Mouse (Mus musculus) CH12.LX (cell line): ENCODE measurements around the gene 1600002K03Rik. TPM values are rescaled to one million over a fixed set of nuclear protein-coding genes. Genes with fewer than 3 reads are reported as not detected.

Source experiments
- DNase-seq: peaks from one replicate; pipeline ENCODE4 v3.0.0-alpha.2; 2013; ENCODE audit errors: extremely low read depth
- H3K27ac ChIP-seq: 2 replicates; pipeline ENCODE4 v1.5.1; 2012; ENCODE audit warnings: low read depth, mild to moderate bottlenecking, control low read depth, moderate library complexity; ENCODE audit not compliant: insufficient read depth
- H3K27me3 ChIP-seq: replicated peaks from 2 replicates; pipeline ENCODE3; 2012; ENCODE audit warnings: inconsistent platforms
- H3K36me3 ChIP-seq, 2 experiments: replicated peaks in 1 of 2; 2 replicates each; pipeline versions ENCODE3 to v1.6.1; 2012; ENCODE audit warnings: inconsistent platforms in 1 of 2, low read length in 1 of 2, mild to moderate bottlenecking in 1 of 2, mixed read lengths in 1 of 2, moderate library complexity in 1 of 2; ENCODE audit not compliant: control insufficient read depth in 1 of 2, insufficient read depth in 1 of 2
- H3K4me1 ChIP-seq, 2 experiments: 2 replicates each; pipeline ENCODE4 v1.6.1; 2012; ENCODE audit warnings: inconsistent platforms in 1 of 2, moderate library complexity in 1 of 2; ENCODE audit not compliant: insufficient read depth in 2 of 2, control insufficient read depth in 1 of 2
- H3K4me2 ChIP-seq: 2 replicates; pipeline ENCODE4 v1.6.1; 2012; ENCODE audit warnings: low read depth, mild to moderate bottlenecking, control low read depth; ENCODE audit not compliant: poor library complexity, insufficient read depth, severe bottlenecking
- H3K4me3 ChIP-seq, 3 experiments: fragments of 150-350 bp in 1 of 3; sonication (generic) in 1 of 3; replicated peaks in 1 of 3; 2 replicates each; pipeline versions ENCODE3 to v1.5.1; 2011 to 2012; ENCODE audit warnings: low read depth in 2 of 3, low read length in 2 of 3, mild to moderate bottlenecking in 2 of 3, moderate library complexity in 2 of 3, control low read depth in 1 of 3, improper control_type of control experiment in 1 of 3, inconsistent platforms in 1 of 3, mixed read lengths in 1 of 3; ENCODE audit not compliant: poor library complexity in 1 of 3
- H3K79me2 ChIP-seq: replicated peaks from 2 replicates; pipeline ENCODE4 v1.6.1; 2012; ENCODE audit warnings: mild to moderate bottlenecking, moderate library complexity; ENCODE audit not compliant: control insufficient read depth, poor library complexity, insufficient read depth, severe bottlenecking; ENCODE audit errors: extremely low read depth
- H3K9ac ChIP-seq: 2 replicates; pipeline ENCODE4 v1.6.1; 2012; ENCODE audit warnings: low read depth, mild to moderate bottlenecking, control low read depth, moderate library complexity; ENCODE audit not compliant: insufficient read depth
- H3K9me3 ChIP-seq: replicated peaks from 2 replicates; pipeline ENCODE3; 2012; ENCODE audit warnings: low read length, inconsistent platforms, mixed read lengths
- CHD2 ChIP-seq: IDR thresholded peaks from 2 replicates; pipeline ENCODE4 v1.6.1; 2011; ENCODE audit warnings: low read length, improper control_type of control experiment
- CTCF ChIP-seq, 2 experiments: IDR thresholded peaks in 1 of 2; conservative IDR thresholded peaks in 1 of 2; 2 replicates each; pipeline ENCODE4 v1.5.1; 2011 to 2012; ENCODE audit warnings: low read depth in 2 of 2, low read length in 2 of 2, improper control_type of control experiment in 1 of 2, inconsistent platforms in 1 of 2, mild to moderate bottlenecking in 1 of 2, moderate library complexity in 1 of 2
- ELF1 ChIP-seq: IDR thresholded peaks from 2 replicates; pipeline ENCODE4 v1.6.1; 2014; ENCODE audit warnings: low read depth, mild to moderate bottlenecking, inconsistent platforms, low read length, improper control_type of control experiment
- EP300 ChIP-seq: IDR thresholded peaks from 2 replicates; pipeline ENCODE4 v1.6.1; 2011; ENCODE audit warnings: low read length, improper control_type of control experiment
- ETS1 ChIP-seq: conservative IDR thresholded peaks from 2 replicates; pipeline ENCODE4 v1.6.1; 2012; ENCODE audit warnings: low read depth, mild to moderate bottlenecking, inconsistent platforms, low read length, improper control_type of control experiment, moderate library complexity
- HCFC1 ChIP-seq: IDR thresholded peaks from 2 replicates; pipeline ENCODE4 v1.6.1; 2012; ENCODE audit warnings: low read depth, mild to moderate bottlenecking, inconsistent platforms, low read length, improper control_type of control experiment
- MAFK ChIP-seq: IDR thresholded peaks from 2 replicates; pipeline ENCODE4 v1.6.1; 2011; ENCODE audit warnings: low read length, improper control_type of control experiment; ENCODE audit not compliant: insufficient replicate concordance
- MAX ChIP-seq: IDR thresholded peaks from 2 replicates; pipeline ENCODE4 v1.6.1; 2011; ENCODE audit warnings: low read length, improper control_type of control experiment
- MAZ ChIP-seq: IDR thresholded peaks from 2 replicates; pipeline ENCODE4 v1.6.1; 2012; ENCODE audit warnings: low read depth, mild to moderate bottlenecking, inconsistent platforms, low read length, improper control_type of control experiment, moderate library complexity
- MEF2A ChIP-seq: IDR thresholded peaks from 2 replicates; pipeline ENCODE4 v1.6.1; 2014; ENCODE audit warnings: low read depth, mild to moderate bottlenecking, inconsistent platforms, low read length, improper control_type of control experiment, borderline replicate concordance
- NRF1 ChIP-seq: IDR thresholded peaks from 2 replicates; pipeline ENCODE4 v1.6.1; 2014; ENCODE audit warnings: low read depth, mild to moderate bottlenecking, inconsistent platforms, low read length, improper control_type of control experiment, moderate library complexity
- PAX5 ChIP-seq: IDR thresholded peaks from 2 replicates; pipeline ENCODE4 v1.6.1; 2012; ENCODE audit warnings: low read length, inconsistent platforms, mixed read lengths
- POLR2A ChIP-seq: IDR thresholded peaks from 2 replicates; pipeline ENCODE4 v1.6.1; 2011; ENCODE audit warnings: low read depth, mild to moderate bottlenecking, improper control_type of control experiment, low read length
- POLR2AphosphoS2 ChIP-seq: IDR thresholded peaks from 2 replicates; pipeline ENCODE4 v1.6.1; 2011; ENCODE audit warnings: low read depth, low read length, improper control_type of control experiment
- RAD21 ChIP-seq: IDR thresholded peaks from 2 replicates; pipeline ENCODE4 v1.6.1; 2011; ENCODE audit warnings: low read depth, mild to moderate bottlenecking, low read length, improper control_type of control experiment, moderate library complexity
- TBP ChIP-seq: conservative IDR thresholded peaks from 2 replicates; pipeline ENCODE4 v1.6.1; 2011; ENCODE audit warnings: low read depth, low read length, improper control_type of control experiment
- UBTF ChIP-seq: IDR thresholded peaks from 2 replicates; pipeline ENCODE4 v1.6.1; 2012; ENCODE audit warnings: low read depth, mild to moderate bottlenecking, inconsistent platforms, low read length, improper control_type of control experiment, moderate library complexity
- ZC3H11A ChIP-seq: IDR thresholded peaks from 2 replicates; pipeline ENCODE4 v1.6.1; 2012; ENCODE audit warnings: low read depth, mild to moderate bottlenecking, inconsistent platforms, low read length, improper control_type of control experiment
- ZKSCAN1 ChIP-seq: IDR thresholded peaks from 2 replicates; pipeline ENCODE4 v1.6.1; 2012; ENCODE audit warnings: low read depth, inconsistent platforms, low read length, improper control_type of control experiment, borderline replicate concordance
- ZNF384 ChIP-seq: IDR thresholded peaks from 2 replicates; pipeline ENCODE4 v1.6.1; 2012; ENCODE audit warnings: low read depth, low read length, improper control_type of control experiment, inconsistent platforms
- dilution Hi-C: fragments of 300-500 bp; cut with MboI; formaldehyde crosslinking; loops from 2 replicates; pipeline ENCODE4 v1.14.3; 2020; ENCODE audit warnings: low sequenced_read_pairs; ENCODE audit not compliant: extremely low pct_unique_long_range_greater_than_20kb, extremely low pct_ligation_motif_present
- in situ Hi-C: fragments of 300-500 bp; cut with MboI; formaldehyde crosslinking; loops from 3 replicates; pipeline ENCODE4 v1.14.3; 2019; ENCODE audit warnings: low sequenced_read_pairs, low pct_ligation_motif_present, low pct_unique_long_range_greater_than_20kb, mixed read lengths
- polyA plus RNA-seq: library from polyadenylated mRNA; unstranded; fragments of >175 nt; gene quantifications from 2 replicates; pipeline ENCODE4 v1.2.1, GENCODE M21; 2012; ENCODE audit warnings: low read depth; ENCODE audit not compliant: insufficient read length
- total RNA-seq, 2 experiments: library from RNA; depleted of rRNA; stranded (reverse); fragments of 300-350 nt in 1 of 2; fragments of >200 nt in 1 of 2; gene quantifications; 2 replicates each; pipeline ENCODE4 v1.2.3; 2012 to 2014

1600002K03Rik gene
- total and polyA plus RNA-seq, 3 experiments, result 19.3 to 40.2 (median 30.5) TPM

- in situ Hi-C loops (no loop called here), dilution Hi-C loops (no loop called here)
- no peak overlapping the region for H3K27ac ChIP-seq
- no peak overlapping the region for H3K4me2 ChIP-seq
- peaks cover 2% of the 10 kb centered on the region for H3K9me3 ChIP-seq
- TF ChIP-seq MAFK, result no peak
- no peak overlapping the region for H3K4me3 ChIP-seq
- H3K27me3 ChIP-seq, result peaks cover 79% of the 10 kb centered on the region
- DNase-seq, result no peak
- H3K4me1 ChIP-seq, result peaks cover 0 to 3% of the 10 kb centered on the region in 2 experiments; a peak in 1 of 4 replicates
- H3K36me3 ChIP-seq, result no peaks in the 10 kb centered on the region
- H3K79me2 ChIP-seq, result no peaks in the 10 kb centered on the region
- no peak overlapping the region for H3K9ac ChIP-seq
These were observed 15.8 kb downstream of the 1600002K03Rik start for GRCm38 (mm10) chr10:80188453-80189024.

- H3K27me3 ChIP-seq, result peaks cover 81% of the 10 kb centered on the region
These were observed 17.3 kb downstream of the 1600002K03Rik start for GRCm38 (mm10) chr10:80189999-80190398.

GRCm38 (mm10) chr10:80190491-80191051, 17.8 kb downstream of the 1600002K03Rik start:
- in situ Hi-C loops (no loop called here), dilution Hi-C loops (no loop called here)
- Histone ChIP-seq H3K4me3 (no peak overlapping the region), H3K9me3 (peaks cover 2% of the 10 kb centered on the region), H3K79me2 (no peaks in the 10 kb centered on the region), H3K27ac (no peak overlapping the region), H3K9ac (no peak overlapping the region), H3K4me1 (peaks cover 0 to 3% of the 10 kb centered on the region in 2 experiments; a peak in 1 of 4 replicates), H3K4me2 (no peak overlapping the region), H3K36me3 (no peaks in the 10 kb centered on the region), H3K27me3 (peaks cover 84% of the 10 kb centered on the region)
- TF ChIP-seq CHD2 (no peak), ELF1 (no peak), MAX (no peak), UBTF (no peak), NRF1 (no peak), ZNF384 (no peak), HCFC1 (no peak), EP300 (no peak), MAZ (no peak), ZKSCAN1 (no peak), PAX5 (no peak), TBP (no peak), MEF2A (no peak), CTCF (conservative IDR thresholded peaks at IDR 0.05 in 1 of 2, IDR thresholded peaks at IDR 0.05 in 1 of 2; ENCODE audit: low read depth in 2 of 2, low read length in 2 of 2) (no peak), RAD21 (no peak)
- DNase-seq, result no peak

More at GRCm38 (mm10) chr10:80189999-80190398, 17.3 kb downstream of the 1600002K03Rik start:
- H3K27ac ChIP-seq, result no peak overlapping the region
- TF ChIP-seq ZC3H11A, result no peak
- TF ChIP-seq ETS1, result no peak
- no peak for TF ChIP-seq POLR2AphosphoS2
- no peak for TF ChIP-seq POLR2A
- TF ChIP-seq, all 38 proteins: peak for 0
- no peak overlapping the region for H3K4me2 ChIP-seq
- H3K4me3 ChIP-seq, result no peak overlapping the region
- no peaks in the 10 kb centered on the region for H3K36me3 ChIP-seq
- no peak for DNase-seq
- H3K9me3 ChIP-seq, result peaks cover 2% of the 10 kb centered on the region
- peaks cover 0 to 3% of the 10 kb centered on the region in 2 experiments; a peak in 1 of 4 replicates for H3K4me1 ChIP-seq
- H3K9ac ChIP-seq, result no peak overlapping the region
- H3K79me2 ChIP-seq, result no peaks in the 10 kb centered on the region
- in situ Hi-C loops (no loop called here), dilution Hi-C loops (no loop called here)
